Mouse (Mus musculus) kidney, embryonic 15.5 days (tissue): ENCODE measurements around the gene Aox1. TPM values are rescaled to one million over a fixed set of nuclear protein-coding genes. Genes with fewer than 3 reads are reported as not detected.

ENCODE experiments used
- ATAC-seq: fragments of 200-750 bp; cut with Nextera tagmentation; replicated peaks from 2 replicates; pipeline ENCODE4 v1.8.0; 2017; ENCODE audit warnings: moderate TSS enrichment; ENCODE audit not compliant: low FRiP score
- H3K27ac ChIP-seq: fragments of 300-500 bp; sonication (generic); 2 replicates; pipeline ENCODE4 v1.5.1; 2015; ENCODE audit warnings: mild to moderate bottlenecking, inconsistent platforms
- H3K27me3 ChIP-seq: fragments of 300-500 bp; sonication (generic); 2 replicates; pipeline ENCODE4 v1.6.1; 2015; ENCODE audit warnings: inconsistent platforms
- H3K36me3 ChIP-seq: fragments of 300-500 bp; sonication (generic); 2 replicates; pipeline ENCODE4 v1.6.1; 2015; ENCODE audit warnings: inconsistent platforms
- H3K4me1 ChIP-seq: fragments of 300-500 bp; sonication (generic); 2 replicates; pipeline ENCODE4 v1.6.1; 2015; ENCODE audit warnings: inconsistent platforms
- H3K4me2 ChIP-seq: fragments of 300-500 bp; sonication (generic); 2 replicates; pipeline ENCODE4 v1.6.1; 2015; ENCODE audit warnings: moderate library complexity, mild to moderate bottlenecking, inconsistent platforms
- H3K4me3 ChIP-seq: fragments of 300-500 bp; sonication (generic); replicated peaks from 2 replicates; pipeline ENCODE4 v1.5.1; 2015; ENCODE audit warnings: mild to moderate bottlenecking, inconsistent platforms
- H3K9ac ChIP-seq: fragments of 300-500 bp; sonication (generic); 2 replicates; pipeline ENCODE4 v1.6.1; 2015; ENCODE audit warnings: mild to moderate bottlenecking, inconsistent platforms
- H3K9me3 ChIP-seq: fragments of 300-500 bp; sonication (generic); replicated peaks from 2 replicates; pipeline ENCODE4 v1.6.1; 2016; ENCODE audit warnings: inconsistent platforms
- WGBS: fragments of 180-500 bp; shearing (Covaris S2); methylation state at CpG from one replicate; pipeline ENCODE4 v1.1.7; 2015; ENCODE audit warnings: mixed read lengths; 5-methylcytosine and 5-hydroxymethylcytosine counted together
- polyA plus RNA-seq: library from polyadenylated mRNA; unstranded; fragments of >200 nt; fragmentation: Nextera tagmentation; extraction: Ambion mirVana; gene quantifications from 2 replicates; pipeline ENCODE4 v1.2.1, GENCODE M21; 2015

Gene Aox1
- polyA plus RNA-seq, 1 experiment from 2014 or later, result 0.32 TPM

DNA sequence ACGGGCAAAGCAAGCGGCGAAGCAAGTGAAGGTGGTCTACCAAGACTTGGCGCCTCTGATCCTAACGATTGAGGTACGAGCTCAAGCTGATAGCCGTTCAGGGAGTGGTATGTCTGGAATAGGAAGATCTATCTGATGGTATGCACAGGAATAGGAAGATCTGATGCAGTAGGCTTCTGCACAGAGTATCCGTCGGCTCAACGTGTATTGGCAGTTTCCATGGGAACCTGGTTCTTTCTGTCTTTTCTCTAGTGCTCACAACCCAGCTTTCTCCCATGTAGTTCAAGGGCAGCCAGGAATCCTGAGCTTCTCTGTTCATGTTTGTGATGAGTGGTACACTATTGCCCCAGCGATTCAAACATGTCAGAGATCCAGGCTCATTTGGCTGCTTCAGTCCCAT is 40.4 kb downstream of the Aox1 start:
- Histone ChIP-seq H3K9ac (no peak overlapping the region), H3K4me1 (no peaks in the 10 kb centered on the region), H3K9me3 (no peaks in the 10 kb centered on the region), H3K36me3 (no peaks in the 10 kb centered on the region), H3K27me3 (no peaks in the 10 kb centered on the region), H3K4me3 (no peak overlapping the region), H3K4me2 (no peak overlapping the region), H3K27ac (no peak overlapping the region)
- ATAC-seq, result no peak
- WGBS, result 94% methylated on average over 11 of the region's 11 CpGs

GRCm38 (mm10) chr1:58071006-58071405 is 41.3 kb downstream of the Aox1 start:
- no peaks in the 10 kb centered on the region for H3K4me1 ChIP-seq
- H3K27ac ChIP-seq, result no peak overlapping the region
- no peaks in the 10 kb centered on the region for H3K27me3 ChIP-seq
- WGBS, result 78% methylated on average over 9 of the region's 9 CpGs
- no peak overlapping the region for H3K4me3 ChIP-seq
- no peak for ATAC-seq
- H3K4me2 ChIP-seq, result no peak overlapping the region
- no peaks in the 10 kb centered on the region for H3K36me3 ChIP-seq
- no peak overlapping the region for H3K9ac ChIP-seq
- H3K9me3 ChIP-seq, result no peaks in the 10 kb centered on the region

DNA sequence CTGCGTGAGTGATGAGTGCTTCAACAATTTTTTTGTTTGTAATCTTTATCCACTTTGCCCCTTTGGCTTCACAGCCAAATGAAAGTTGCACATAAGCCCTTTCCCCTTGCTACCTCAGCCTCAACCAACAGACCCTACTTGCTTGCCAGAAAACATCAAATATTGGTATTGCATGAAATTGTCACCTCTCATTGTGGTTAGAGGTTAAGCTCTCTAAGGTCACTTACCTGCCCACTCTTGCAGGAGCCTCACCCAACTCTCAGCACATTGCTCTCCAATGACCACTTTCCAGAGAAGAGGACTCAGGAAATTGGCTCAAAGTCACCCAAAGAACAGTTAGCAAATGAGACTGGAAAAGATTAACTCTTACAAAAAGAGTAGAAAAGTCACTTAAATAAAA is 41.8 kb downstream of the Aox1 start:
- H3K4me3 ChIP-seq, result no peak overlapping the region
- no peaks in the 10 kb centered on the region for H3K4me1 ChIP-seq
- no peaks in the 10 kb centered on the region for H3K36me3 ChIP-seq
- no peak overlapping the region for H3K27ac ChIP-seq
- WGBS, result 87% methylated on average over 1 of the region's 1 CpGs
- H3K9me3 ChIP-seq, result no peaks in the 10 kb centered on the region
- H3K9ac ChIP-seq, result no peak overlapping the region
- no peaks in the 10 kb centered on the region for H3K27me3 ChIP-seq
- H3K4me2 ChIP-seq, result no peak overlapping the region
- no peak for ATAC-seq

DNA sequence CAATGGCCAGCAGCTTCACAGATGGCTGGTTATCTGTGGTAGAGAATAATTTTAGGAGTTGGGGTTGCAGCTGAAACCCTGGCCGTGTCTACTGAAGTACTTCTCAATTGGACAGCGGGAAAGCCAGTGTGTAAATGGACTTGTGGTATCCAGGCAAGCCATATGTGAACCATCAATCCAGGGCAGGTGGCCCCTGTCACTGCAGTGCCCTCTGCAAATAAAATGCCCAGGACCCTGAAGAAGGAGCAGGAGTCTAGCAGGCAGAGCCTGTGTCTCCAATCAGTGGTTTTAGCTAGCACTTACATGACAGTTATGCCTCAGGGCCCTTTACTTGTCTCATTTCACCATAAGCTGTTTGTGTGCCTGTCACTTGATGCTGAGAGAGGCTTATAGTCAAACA is 42.7 kb downstream of the Aox1 start:
- Histone ChIP-seq H3K27ac (no peak overlapping the region), H3K4me1 (no peaks in the 10 kb centered on the region), H3K9me3 (no peaks in the 10 kb centered on the region), H3K36me3 (no peaks in the 10 kb centered on the region), H3K4me3 (no peak overlapping the region), H3K9ac (no peak overlapping the region), H3K4me2 (no peak overlapping the region), H3K27me3 (no peaks in the 10 kb centered on the region)
- 22% methylated on average over 2 of the region's 2 CpGs for WGBS
- ATAC-seq, result no peak

DNA sequence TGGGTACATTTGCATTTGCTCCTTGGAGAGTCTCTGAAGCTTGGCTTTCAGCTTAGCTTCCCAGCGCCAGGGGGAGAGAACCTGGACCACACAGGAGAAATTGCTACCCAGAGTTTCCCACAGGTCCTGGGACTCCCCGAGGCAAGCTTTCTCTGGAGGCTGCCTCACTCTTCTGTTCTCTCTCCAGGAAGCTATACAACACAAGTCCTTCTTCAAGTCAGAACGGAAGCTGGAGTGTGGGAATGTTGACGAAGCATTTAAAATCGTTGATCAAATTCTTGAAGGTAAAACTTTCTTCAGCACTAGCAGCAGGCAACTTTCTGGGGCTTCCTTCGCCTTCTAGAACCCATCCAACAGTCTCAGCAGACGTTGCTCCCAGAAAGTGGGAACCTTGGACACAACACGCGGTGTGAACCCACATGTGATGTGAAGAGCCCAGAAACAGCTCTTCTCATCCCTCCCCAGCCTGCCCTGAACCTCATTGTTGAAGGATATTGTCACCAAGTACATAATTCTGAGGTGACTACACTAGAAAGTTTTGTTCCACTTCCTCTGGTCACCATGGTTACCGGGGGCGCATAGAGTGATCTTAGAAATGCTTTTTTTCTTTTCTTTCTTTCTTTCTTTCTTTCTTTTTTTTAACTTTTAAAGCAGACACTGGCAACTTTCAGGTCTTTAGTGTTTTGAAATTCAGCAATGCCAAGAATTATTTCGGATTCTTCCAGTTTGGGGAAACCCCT is 43.4 kb downstream of the Aox1 start:
- no peak overlapping the region for H3K4me3 ChIP-seq
- H3K4me2 ChIP-seq, result no peak overlapping the region
- H3K36me3 ChIP-seq, result no peaks in the 10 kb centered on the region
- WGBS, result 75% methylated on average over 12 of the region's 12 CpGs
- H3K9ac ChIP-seq, result no peak overlapping the region
- H3K9me3 ChIP-seq, result no peaks in the 10 kb centered on the region
- H3K27ac ChIP-seq, result no peak overlapping the region
- H3K4me1 ChIP-seq, result no peaks in the 10 kb centered on the region
- no peaks in the 10 kb centered on the region for H3K27me3 ChIP-seq
- ATAC-seq, result no peak

- no peak overlapping the region for H3K9ac ChIP-seq
- no peaks in the 10 kb centered on the region for H3K9me3 ChIP-seq
- H3K4me1 ChIP-seq, result no peaks in the 10 kb centered on the region
- 92% methylated on average over 2 of the region's 2 CpGs for WGBS
- H3K27ac ChIP-seq, result no peak overlapping the region
- no peak overlapping the region for H3K4me2 ChIP-seq
- no peaks in the 10 kb centered on the region for H3K27me3 ChIP-seq
- no peaks in the 10 kb centered on the region for H3K36me3 ChIP-seq
- no peak overlapping the region for H3K4me3 ChIP-seq
- no peak for ATAC-seq
Observed at GRCm38 (mm10) chr1:58074266-58074665, 44.5 kb downstream of the Aox1 start.

- ATAC-seq, result no peak
Observed at GRCm38 (mm10) chr1:58077882-58078281, 48.2 kb downstream of the Aox1 start.

GRCm38 (mm10) chr1:58078390-58078789 is 48.7 kb downstream of the Aox1 start:
- no peaks in the 10 kb centered on the region for H3K9me3 ChIP-seq
- H3K27ac ChIP-seq, result no peak overlapping the region
- no peaks in the 10 kb centered on the region for H3K4me1 ChIP-seq
- no peak overlapping the region for H3K4me3 ChIP-seq
- no peak overlapping the region for H3K4me2 ChIP-seq
- ATAC-seq, result no peak
- no peaks in the 10 kb centered on the region for H3K36me3 ChIP-seq
- no peak overlapping the region for H3K9ac ChIP-seq
- WGBS, result 78% methylated on average over 7 of the region's 7 CpGs
- no peaks in the 10 kb centered on the region for H3K27me3 ChIP-seq

More at GRCm38 (mm10) chr1:58077882-58078281, 48.2 kb downstream of the Aox1 start:
- Histone ChIP-seq H3K4me3 (no peak overlapping the region), H3K9me3 (no peaks in the 10 kb centered on the region), H3K27ac (no peak overlapping the region), H3K4me2 (no peak overlapping the region), H3K9ac (no peak overlapping the region), H3K27me3 (no peaks in the 10 kb centered on the region), H3K36me3 (no peaks in the 10 kb centered on the region), H3K4me1 (no peaks in the 10 kb centered on the region)

GRCm38 (mm10) chr1:58079689-58080088 is 50.0 kb downstream of the Aox1 start:
- WGBS, result 91% methylated on average over 5 of the region's 5 CpGs
- ATAC-seq, result no peak
- H3K36me3 ChIP-seq, result no peaks in the 10 kb centered on the region
- H3K9ac ChIP-seq, result no peak overlapping the region
- no peak overlapping the region for H3K4me3 ChIP-seq
- no peaks in the 10 kb centered on the region for H3K4me1 ChIP-seq
- no peaks in the 10 kb centered on the region for H3K9me3 ChIP-seq
- H3K27me3 ChIP-seq, result no peaks in the 10 kb centered on the region
- H3K27ac ChIP-seq, result no peak overlapping the region
- no peak overlapping the region for H3K4me2 ChIP-seq

GRCm38 (mm10) chr1:58080446-58080845 is 50.7 kb downstream of the Aox1 start:
- H3K9ac ChIP-seq, result no peak overlapping the region
- H3K4me3 ChIP-seq, result no peak overlapping the region
- no peak for ATAC-seq
- no peak overlapping the region for H3K27ac ChIP-seq
- H3K4me2 ChIP-seq, result no peak overlapping the region
- 80% methylated on average over 4 of the region's 4 CpGs for WGBS
- H3K36me3 ChIP-seq, result no peaks in the 10 kb centered on the region
- H3K27me3 ChIP-seq, result no peaks in the 10 kb centered on the region
- H3K9me3 ChIP-seq, result no peaks in the 10 kb centered on the region
- no peaks in the 10 kb centered on the region for H3K4me1 ChIP-seq

- 75% methylated on average over 5 of the region's 5 CpGs for WGBS
- Histone ChIP-seq H3K36me3 (no peaks in the 10 kb centered on the region), H3K4me3 (no peak overlapping the region), H3K4me1 (no peaks in the 10 kb centered on the region), H3K27ac (no peak overlapping the region), H3K4me2 (no peak overlapping the region), H3K27me3 (no peaks in the 10 kb centered on the region), H3K9me3 (no peaks in the 10 kb centered on the region), H3K9ac (no peak overlapping the region)
- no peak for ATAC-seq
Observed at GRCm38 (mm10) chr1:58081356-58081755, 51.6 kb downstream of the Aox1 start.

DNA sequence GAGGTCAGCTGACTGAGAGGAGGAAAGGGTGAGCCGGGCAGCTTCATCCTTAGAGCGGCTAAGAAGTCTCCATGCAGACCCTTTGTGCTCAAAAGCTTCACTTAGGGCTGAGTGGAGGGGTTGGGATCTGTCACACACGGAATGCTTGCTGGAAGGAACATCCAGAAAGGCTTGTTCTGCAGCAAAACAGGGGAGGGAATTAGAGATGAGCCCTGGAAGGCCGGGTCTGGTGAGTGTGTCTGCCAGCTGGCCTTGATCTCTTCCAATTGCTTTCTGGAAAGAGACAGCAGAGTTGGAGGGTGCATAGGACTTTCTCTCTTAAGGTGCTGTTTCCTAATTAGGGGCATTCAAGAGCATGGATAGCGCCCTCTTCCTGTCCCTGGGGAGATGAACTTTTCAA is 59.6 kb downstream of the Aox1 start:
- Histone ChIP-seq H3K27me3 (no peaks in the 10 kb centered on the region), H3K27ac (no peak overlapping the region), H3K36me3 (no peaks in the 10 kb centered on the region), H3K4me3 (no peak overlapping the region), H3K9ac (no peak overlapping the region), H3K9me3 (no peaks in the 10 kb centered on the region), H3K4me2 (no peak overlapping the region), H3K4me1 (no peaks in the 10 kb centered on the region)
- no peak for ATAC-seq
- 53% methylated on average over 5 of the region's 5 CpGs for WGBS

GRCm38 (mm10) chr1:58090191-58090590 is 60.5 kb downstream of the Aox1 start:
- WGBS, result 71% methylated on average over 4 of the region's 4 CpGs
- Histone ChIP-seq H3K4me1 (no peaks in the 10 kb centered on the region), H3K4me2 (no peak overlapping the region), H3K9ac (no peak overlapping the region), H3K27ac (no peak overlapping the region), H3K27me3 (no peaks in the 10 kb centered on the region), H3K36me3 (no peaks in the 10 kb centered on the region), H3K9me3 (no peaks in the 10 kb centered on the region), H3K4me3 (no peak overlapping the region)
- no peak for ATAC-seq
